Mouse (Mus musculus): ENCODE data around the gene Cel. TPM values are rescaled to one million over a fixed set of nuclear protein-coding genes. Genes with fewer than 3 reads are reported as not detected.
"Not testable (repeated sequence)": the region's sequence is repeated elsewhere in the genome, so short reads cannot be mapped to it uniquely, and the experiment has no call there.

Cel gene
- polyA plus RNA-seq, 1 experiment = not detected

- peak overlapping the region; percentile 52 for H3K4me3 ChIP-seq (ENCODE audit: insufficient read depth, low read length)
- TF ChIP-seq CTCF (IDR thresholded peaks at IDR 0.05; ENCODE audit: borderline replicate concordance, insufficient read depth, low read length) (no peak), POLR2A (IDR thresholded peaks at IDR 0.05; ENCODE audit: low read depth, low read length) (no peak; the same call in 1 of the 2 replicates)
- H3K27ac ChIP-seq (ENCODE audit: insufficient read depth, low read length) = no peak overlapping the region
- H3K4me1 ChIP-seq (ENCODE audit: control insufficient read depth, insufficient read depth, low read length) = 0 out of 2 replicates have a peak, but pooled peaks cover 4% of the 10 kb centered on the region
Measured at GRCm38 (mm10) chr2:28513431-28514370, 49.5 kb downstream of the Cel start.

DNA sequence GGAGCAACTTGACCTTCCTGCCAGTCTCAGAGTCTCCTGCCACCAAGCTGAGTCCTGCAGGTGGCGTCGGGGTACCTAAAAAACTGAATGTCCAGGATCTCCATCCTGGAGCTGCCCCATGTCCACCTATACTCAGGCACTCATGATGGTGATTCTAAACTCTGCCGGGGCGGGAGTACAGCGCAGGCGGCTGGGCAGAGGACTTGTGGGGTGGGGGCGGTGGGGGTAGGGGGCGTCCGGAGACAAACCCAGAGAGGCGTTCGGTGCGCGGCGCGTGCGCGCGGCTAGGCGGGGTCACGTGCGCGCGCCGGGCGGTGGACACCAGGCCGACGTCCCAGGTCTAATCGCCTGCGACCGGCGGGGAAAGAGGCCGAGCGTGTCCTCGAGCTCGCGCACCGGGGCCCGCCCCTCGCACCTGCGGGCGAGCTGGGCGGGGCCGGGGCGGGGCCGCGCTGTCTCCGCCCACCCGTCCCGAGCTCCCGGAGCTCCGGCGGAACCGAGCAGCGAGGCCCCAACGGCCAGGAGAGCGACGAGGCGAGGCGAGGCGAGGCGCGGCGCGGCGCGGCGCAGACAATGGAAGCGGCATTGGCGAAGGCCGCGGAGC is 50.3 kb downstream of the Cel start, which contains the start of gene Ralgds:
Ralgds (plus strand) TSS at position 328 of the 604 bp plus-strand sequence.
- peak within 1 kb of the TSS; percentile 52 for H3K4me3 ChIP-seq (ENCODE audit: insufficient read depth, low read length)
- H3K27ac ChIP-seq (ENCODE audit: insufficient read depth, low read length) = no peak within 1 kb of the TSS
- no peak for TF ChIP-seq CTCF (IDR thresholded peaks at IDR 0.05; ENCODE audit: borderline replicate concordance, insufficient read depth, low read length)
- TF ChIP-seq POLR2A (IDR thresholded peaks at IDR 0.05; ENCODE audit: low read depth, low read length) = peak; percentile 46
- H3K4me1 ChIP-seq (ENCODE audit: control insufficient read depth, insufficient read depth, low read length) = 0 out of 2 replicates have a peak, but pooled peaks cover 4% of the 10 kb centered on the region

- H3K27ac ChIP-seq (ENCODE audit: insufficient read depth, low read length); H3K4me1 ChIP-seq (ENCODE audit: control insufficient read depth, insufficient read depth, low read length); H3K4me3 ChIP-seq (ENCODE audit: insufficient read depth, low read length): not testable (repeated sequence)
Measured at GRCm38 (mm10) chr2:28511600-28511999, 51.6 kb downstream of the Cel start.

DNA sequence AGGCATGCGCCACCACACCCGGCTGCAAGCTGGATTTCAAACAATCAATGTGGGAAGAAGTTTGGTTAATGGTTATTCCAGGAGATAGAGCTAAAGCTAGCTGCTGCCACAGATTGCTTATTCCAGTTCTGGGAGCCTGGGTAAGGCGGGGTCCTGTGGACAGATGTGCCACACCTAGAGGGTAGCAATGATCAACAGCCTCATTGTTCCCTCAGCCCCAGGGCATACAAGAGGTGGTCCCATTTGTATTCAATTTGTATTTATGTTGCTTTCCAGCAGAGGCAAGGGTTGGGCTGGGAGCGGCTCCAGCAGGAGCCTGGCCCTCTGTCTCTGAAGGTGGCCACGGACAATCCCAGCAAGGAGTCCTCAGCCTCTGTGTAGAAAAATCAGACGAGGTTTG is 56.9 kb downstream of the Cel start:
- TF ChIP-seq POLR2A (IDR thresholded peaks at IDR 0.05; ENCODE audit: low read depth, low read length) (no peak), CTCF (IDR thresholded peaks at IDR 0.05; ENCODE audit: borderline replicate concordance, insufficient read depth, low read length) (no peak)
- no peak overlapping the region for H3K27ac ChIP-seq (ENCODE audit: insufficient read depth, low read length)
- H3K4me1 ChIP-seq (ENCODE audit: control insufficient read depth, insufficient read depth, low read length) = no peaks in the 10 kb centered on the region
- no peak overlapping the region for H3K4me3 ChIP-seq (ENCODE audit: insufficient read depth, low read length)

GRCm38 (mm10) chr2:28505795-28506194 is 57.4 kb downstream of the Cel start, which contains the start of gene Gm10134:
Gene Gm10134 (plus strand): TSS chr2:28506095.
- Histone ChIP-seq H3K4me1 (ENCODE audit: control insufficient read depth, insufficient read depth, low read length) (no peaks in the 10 kb centered on the region), H3K27ac (ENCODE audit: insufficient read depth, low read length) (no peak within 1 kb of the TSS), H3K4me3 (ENCODE audit: insufficient read depth, low read length) (no peak within 1 kb of the TSS)
- TF ChIP-seq CTCF (IDR thresholded peaks at IDR 0.05; ENCODE audit: borderline replicate concordance, insufficient read depth, low read length) (no peak), POLR2A (IDR thresholded peaks at IDR 0.05; ENCODE audit: low read depth, low read length) (no peak)

Other genes starting within 250 kb of the Cel start
- 2.4 and 3.7 TPM in 2 replicates for gene Ppp1r26, start 116.6 kb downstream of the Cel start, polyA plus RNA-seq (2011; ENCODE audit: insufficient read length, low read depth, missing spikeins)
- 6.6 and 6.8 TPM in 2 replicates for gene 1700007K13Rik, start 97.1 kb downstream of the Cel start, polyA plus RNA-seq (2011; ENCODE audit: insufficient read length, low read depth, missing spikeins)
- gene Mrps2, start 95.3 kb downstream of the Cel start, polyA plus RNA-seq (2011; ENCODE audit: insufficient read length, low read depth, missing spikeins) = 33.1 and 37.4 TPM in 2 replicates
- gene Gbgt1, start 66.5 kb downstream of the Cel start, polyA plus RNA-seq (2011; ENCODE audit: insufficient read length, low read depth, missing spikeins) = not detected in 2 replicates
- gene Gm10134, start 57.3 kb downstream of the Cel start, polyA plus RNA-seq (2011; ENCODE audit: insufficient read length, low read depth, missing spikeins) = not detected in 2 replicates
- 26.5 and 36.9 TPM in 2 replicates for gene Ralgds, start 50.3 kb downstream of the Cel start, polyA plus RNA-seq (2011; ENCODE audit: insufficient read length, low read depth, missing spikeins)
- gene Gtf3c5, start 20.3 kb upstream of the Cel start, polyA plus RNA-seq (2011; ENCODE audit: insufficient read length, low read depth, missing spikeins) = 15.1 and 23.1 TPM in 2 replicates
- not detected in 2 replicates for gene Gfi1b, start 58.6 kb upstream of the Cel start, polyA plus RNA-seq (2011; ENCODE audit: insufficient read length, low read depth, missing spikeins)
- gene Tsc1, start 77.8 kb upstream of the Cel start, polyA plus RNA-seq (2011; ENCODE audit: insufficient read length, low read depth, missing spikeins) = 18.5 and 22.2 TPM in 2 replicates
- gene Spaca9, start 136.3 kb upstream of the Cel start, polyA plus RNA-seq (2011; ENCODE audit: insufficient read length, low read depth, missing spikeins) = 2.0 TPM in 1 of 2 replicates, not detected in the other
- gene Ak8, start 136.8 kb upstream of the Cel start, polyA plus RNA-seq (2011; ENCODE audit: insufficient read length, low read depth, missing spikeins) = not detected in 2 replicates

All from embryonic fibroblast, embryonic 13.5 days (primary cell).